Mouse (Mus musculus) kidney, postnatal 14 days (tissue): ENCODE measurements at regions not wholly inside any gene's neighbourhood (a gene's known extent, or its start where the extent isn't known, plus 50 kb on each side); places are given as distances from the start of the nearest gene placed in this dataset.

Experiments
- DNase-seq: peaks from one replicate; pipeline ENCODE4 v3.0.0; 2022; ENCODE audit warnings: mixed read lengths

DNA sequence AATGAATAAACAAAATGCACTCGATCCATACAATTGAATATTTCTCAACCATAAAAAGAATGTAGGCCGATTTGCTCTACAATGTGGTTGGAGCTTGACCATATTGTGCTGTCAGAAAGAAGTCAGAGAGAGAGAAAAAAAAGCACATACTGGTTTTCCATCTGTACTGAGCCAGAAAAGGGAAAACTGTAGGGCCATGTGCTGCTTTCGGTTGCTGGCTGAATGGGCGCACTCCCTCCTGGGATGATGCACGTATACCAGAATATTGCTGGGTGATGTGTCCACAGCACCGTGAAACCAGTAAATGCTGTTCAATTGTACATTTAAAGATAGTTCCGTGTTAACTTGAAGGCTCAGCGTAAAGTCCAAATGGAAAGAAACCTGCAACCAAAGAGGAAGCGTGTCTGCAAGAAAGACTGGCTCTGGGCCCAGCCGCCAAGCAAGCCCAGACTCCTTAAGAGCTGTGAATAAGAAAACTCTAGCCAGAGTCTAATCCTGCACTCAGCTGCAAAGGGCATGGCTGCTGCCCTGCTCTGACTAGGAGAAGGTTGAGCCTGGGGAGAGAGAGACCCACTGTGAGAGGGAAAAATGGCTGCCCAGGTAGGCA, 355.2 kb upstream of the Kcnab2 start:
- no peak for DNase-seq

GRCm38 (mm10) chr4:152825185-152825584, 347.5 kb upstream of the Kcnab2 start:
- no peak for DNase-seq

GRCm38 (mm10) chr4:152816139-152816757, 338.6 kb upstream of the Kcnab2 start:
- peak; percentile 17 for DNase-seq

- no peak for DNase-seq
Observed at GRCm38 (mm10) chr4:152806611-152807010, 328.9 kb upstream of the Kcnab2 start.

- peak; percentile 82 for DNase-seq
Observed at GRCm38 (mm10) chr4:152799392-152799791, 321.7 kb upstream of the Kcnab2 start.

GRCm38 (mm10) chr4:152788431-152788830, 310.8 kb upstream of the Kcnab2 start:
- DNase-seq: no peak

DNA sequence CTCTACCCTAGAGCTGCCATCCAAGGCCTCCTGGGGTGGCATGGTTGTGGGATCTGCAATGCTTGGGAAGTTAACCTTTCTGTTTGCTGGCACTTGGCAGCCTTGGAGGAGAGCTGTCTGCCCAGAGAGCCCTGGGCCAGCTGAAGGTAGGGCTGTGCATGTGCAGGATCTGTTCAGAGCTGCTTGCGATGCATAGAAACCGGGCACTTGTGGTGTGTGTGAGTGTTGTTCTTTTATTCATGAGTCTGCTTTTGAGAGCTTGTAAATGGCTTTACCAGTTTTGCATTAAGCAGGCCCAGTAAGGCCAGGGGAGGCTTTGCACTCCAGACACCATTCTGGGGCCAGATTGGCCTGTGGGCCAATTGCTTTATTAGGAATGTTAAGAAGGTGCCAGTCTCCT, 307.3 kb upstream of the Kcnab2 start:
- DNase-seq: no peak

GRCm38 (mm10) chr4:152779526-152779925, 301.9 kb upstream of the Kcnab2 start:
- DNase-seq: no peak

GRCm38 (mm10) chr4:152775801-152776200, 298.1 kb upstream of the Kcnab2 start:
- DNase-seq: no peak

- no peak for DNase-seq
Observed at GRCm38 (mm10) chr4:152771386-152771785, 293.7 kb upstream of the Kcnab2 start.

GRCm38 (mm10) chr4:152767372-152767771, 289.7 kb upstream of the Kcnab2 start:
- DNase-seq: no peak

- DNase-seq: no peak
Observed at GRCm38 (mm10) chr4:152763116-152763515, 285.4 kb upstream of the Kcnab2 start.

DNA sequence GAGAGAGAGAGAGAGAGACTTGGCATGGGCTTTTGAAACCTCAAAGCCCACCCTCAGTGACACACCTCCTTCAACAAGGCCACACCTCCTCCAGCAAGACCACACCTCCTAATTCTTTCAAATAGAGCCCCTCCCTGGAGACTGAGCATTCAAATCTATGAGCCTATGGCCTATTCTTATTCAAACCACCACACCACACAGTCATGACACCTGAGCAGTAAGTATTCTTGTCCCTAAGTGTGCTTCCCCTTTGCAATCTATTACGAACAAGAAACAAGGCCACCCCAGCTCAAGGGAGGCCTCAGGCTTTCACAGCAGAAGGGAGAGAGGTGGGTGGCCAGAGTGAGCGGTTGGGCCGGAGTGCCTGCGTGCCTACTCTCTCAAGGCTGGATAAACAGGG, 284.9 kb upstream of the Kcnab2 start:
- DNase-seq: no peak

DNA sequence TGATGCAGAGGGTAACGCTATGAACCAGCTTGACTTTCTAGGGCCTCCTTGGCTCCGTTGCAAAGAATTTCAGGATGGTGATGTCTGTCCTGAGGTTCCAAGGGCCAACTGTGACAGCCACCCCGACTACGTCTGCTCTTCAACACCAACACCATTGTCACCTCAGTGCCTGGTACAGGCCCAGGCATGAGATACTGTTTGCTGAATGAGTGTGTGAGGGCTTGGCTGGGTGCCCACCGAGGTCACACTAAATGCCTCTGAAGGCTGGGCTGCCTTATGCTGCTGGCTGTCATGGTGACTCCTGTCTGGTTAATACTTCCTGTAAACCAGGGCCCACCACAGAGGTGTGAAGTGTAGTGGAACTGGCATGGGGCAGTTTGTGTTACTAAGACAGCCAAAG, 279.5 kb upstream of the Kcnab2 start:
- no peak for DNase-seq

DNA sequence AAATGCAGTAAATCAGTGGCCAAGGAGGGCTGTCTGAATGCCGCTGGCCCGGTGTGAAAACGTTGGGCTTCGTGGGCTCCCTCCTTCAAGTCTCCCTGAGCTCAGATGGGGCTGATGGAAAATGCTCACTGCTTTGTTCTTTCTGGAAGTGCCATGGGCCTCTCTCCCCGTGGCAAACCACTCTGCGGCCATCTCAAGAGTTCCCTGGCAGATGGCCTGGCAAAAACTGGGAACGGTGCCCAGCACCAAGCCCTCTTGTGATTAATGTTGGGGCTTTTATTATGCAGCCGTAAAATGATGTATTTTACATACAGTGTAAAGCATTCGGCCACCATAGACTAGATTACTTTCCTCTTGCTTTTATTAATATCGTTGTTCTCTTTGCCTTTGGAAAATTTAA, 278.9 kb upstream of the Kcnab2 start:
- no peak for DNase-seq

DNA sequence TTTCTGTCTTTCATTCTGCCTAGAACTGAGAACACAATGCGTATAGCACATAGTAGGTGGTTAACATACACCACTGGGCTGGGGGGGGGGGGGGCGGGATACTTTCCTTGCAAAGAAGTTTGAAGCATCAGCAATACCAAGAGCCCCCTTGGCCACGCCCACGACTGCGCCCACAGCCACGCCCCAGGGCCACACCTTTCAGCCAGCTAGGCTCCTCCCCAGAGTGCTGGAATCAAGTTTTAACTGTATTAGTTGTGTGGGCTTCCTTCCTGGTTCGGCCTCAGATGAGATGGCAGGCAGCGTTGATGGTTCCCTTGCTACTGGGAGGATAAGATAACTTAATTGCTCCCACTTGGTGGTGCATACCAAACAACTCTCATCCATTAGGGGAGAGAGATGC, 278.1 kb upstream of the Kcnab2 start:
- no peak for DNase-seq

GRCm38 (mm10) chr4:152744366-152744765, 266.7 kb upstream of the Kcnab2 start:
- no peak for DNase-seq

DNA sequence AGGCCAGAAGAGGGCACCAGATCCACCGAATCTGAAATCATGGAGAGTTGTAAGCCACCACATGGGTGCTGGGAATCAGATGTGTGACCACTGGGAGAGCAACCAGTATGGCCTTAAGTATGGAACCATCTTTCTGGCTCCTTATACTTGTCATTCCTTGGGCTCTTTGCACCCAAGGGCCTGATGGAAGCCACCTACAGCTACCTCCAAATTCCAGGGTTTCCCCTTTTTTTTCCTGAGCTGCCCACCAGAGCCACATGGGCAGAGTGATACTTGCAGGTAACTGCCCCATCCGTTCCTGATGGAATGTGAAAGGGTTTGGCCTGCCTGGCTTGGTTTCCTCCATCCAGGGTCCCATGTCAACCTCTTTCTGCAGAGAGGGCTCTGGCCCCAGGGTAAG, 255.3 kb upstream of the Kcnab2 start:
- DNase-seq: no peak

DNA sequence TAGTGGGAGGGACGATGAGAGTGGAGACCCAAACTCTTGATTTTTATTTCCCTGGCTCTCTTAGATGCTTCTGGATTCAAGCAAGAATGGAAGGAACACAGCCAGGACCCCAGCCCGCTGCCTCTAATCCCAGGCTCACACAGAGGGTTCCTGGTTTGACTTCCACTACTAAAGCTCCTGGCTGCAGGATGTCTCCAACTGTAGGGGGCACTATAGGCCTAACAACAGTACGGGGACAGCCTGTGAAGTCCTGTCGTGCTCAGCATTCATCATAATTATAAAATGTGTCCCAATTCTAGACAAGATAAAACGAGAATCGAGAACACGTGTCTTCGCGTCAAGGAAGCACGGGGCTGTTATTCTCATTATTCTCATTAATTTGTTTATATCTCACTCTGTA, 254.3 kb upstream of the Kcnab2 start:
- DNase-seq: peak; percentile 8

GRCm38 (mm10) chr4:152731082-152731720, 253.5 kb upstream of the Kcnab2 start:
- no peak for DNase-seq

DNA sequence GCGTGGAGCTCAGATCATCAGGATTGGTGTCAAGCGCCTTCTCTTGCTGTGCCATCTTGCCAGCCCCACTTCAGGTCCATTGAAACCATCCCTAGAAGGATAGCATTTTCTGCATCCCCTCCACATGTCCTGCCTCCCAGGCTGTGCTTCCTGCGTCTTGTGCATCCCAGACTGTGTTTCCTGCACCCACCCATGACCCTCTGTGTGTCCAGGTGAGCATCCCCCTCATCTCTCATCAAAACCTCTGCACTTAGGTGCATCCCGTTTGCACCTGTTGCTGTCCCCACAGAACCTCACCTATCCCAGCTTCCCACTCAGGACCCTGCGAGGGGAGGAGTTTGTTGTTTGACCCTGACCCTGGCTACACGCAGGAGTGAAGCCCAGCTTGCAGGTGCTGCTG, 251.8 kb upstream of the Kcnab2 start:
- DNase-seq: no peak

GRCm38 (mm10) chr4:152725881-152726280, 248.2 kb upstream of the Kcnab2 start:
- no peak for DNase-seq

DNA sequence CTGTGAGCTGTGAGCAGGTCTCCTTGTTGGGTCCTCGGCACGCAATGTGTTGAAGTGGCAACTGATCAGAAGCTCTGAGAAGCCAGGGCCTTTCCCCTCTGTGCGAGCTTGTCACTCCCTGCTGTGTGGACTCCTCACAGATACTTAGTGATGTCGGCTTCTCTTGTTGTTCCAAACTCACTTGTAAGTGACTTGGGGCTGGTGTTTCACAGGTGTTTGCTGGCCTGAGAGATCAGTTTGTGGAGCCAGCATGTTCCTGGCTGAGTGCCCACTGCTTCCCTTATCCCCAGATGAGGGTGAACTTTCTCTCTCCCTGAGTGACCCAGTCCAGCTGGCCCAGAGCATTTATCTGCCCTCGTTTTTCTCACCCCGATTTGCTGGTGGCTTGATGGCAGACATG, 247.8 kb upstream of the Kcnab2 start:
- DNase-seq: no peak

- no peak for DNase-seq
Observed at GRCm38 (mm10) chr4:152724741-152725140, 247.1 kb upstream of the Kcnab2 start.

GRCm38 (mm10) chr4:152724026-152724425, 246.4 kb upstream of the Kcnab2 start:
- no peak for DNase-seq
